Mouse (Mus musculus) skeletal muscle tissue, adult 2 months (tissue): ENCODE measurements at regions not wholly inside any gene's neighbourhood (a gene's known extent, or its start where the extent isn't known, plus 50 kb on each side); places are given as distances from the start of the nearest gene placed in this dataset.

Experiments
- DNase-seq: peaks from one replicate; pipeline ENCODE4 v3.0.0-alpha.2; 2012; ENCODE audit warnings: low read depth, low spot score

GRCm38 (mm10) chr7:96078511-96078910, 92.5 kb upstream of the Tenm4 start:
- DNase-seq, result no peak

- no peak for DNase-seq
These were observed 89.4 kb upstream of the Tenm4 start for GRCm38 (mm10) chr7:96081676-96082075.

- DNase-seq, result no peak
These were observed 75.9 kb upstream of the Tenm4 start for GRCm38 (mm10) chr7:96095185-96095584.

GRCm38 (mm10) chr7:96095752-96096151, 75.3 kb upstream of the Tenm4 start:
- DNase-seq, result no peak

GRCm38 (mm10) chr7:96098686-96099376, 72.2 kb upstream of the Tenm4 start:
- no peak for DNase-seq

GRCm38 (mm10) chr7:96102727-96103126, 68.3 kb upstream of the Tenm4 start:
- no peak for DNase-seq

GRCm38 (mm10) chr7:96108768-96109167, 62.3 kb upstream of the Tenm4 start:
- DNase-seq, result no peak

- DNase-seq, result no peak
These were observed 50.9 kb upstream of the Tenm4 start for GRCm38 (mm10) chr7:96120142-96120541.
